Mouse (Mus musculus) lung, adult 2 months (tissue): ENCODE results near the gene Otof. TPM values are rescaled to one million over a fixed set of nuclear protein-coding genes. Genes with fewer than 3 reads are reported as not detected.

Experiments used
- DNase-seq: peaks from one replicate; pipeline ENCODE4 v3.0.0; 2022
- H3K4me1 ChIP-seq: fragments of 200-500 bp; 2 replicates; pipeline ENCODE4 v1.6.1; 2011; ENCODE audit warnings: low read length; ENCODE audit not compliant: control insufficient read depth, insufficient read depth
- H3K4me3 ChIP-seq: fragments of 200-500 bp; replicated peaks from 2 replicates; pipeline ENCODE3; 2011; ENCODE audit warnings: low read depth, mild to moderate bottlenecking, control low read depth, low read length; ENCODE audit errors: extremely low read depth
- CTCF ChIP-seq: fragments of 200-500 bp; IDR thresholded peaks from 2 replicates; pipeline ENCODE4 v1.5.1; 2011; ENCODE audit warnings: mild to moderate bottlenecking, low read length, control low read depth; ENCODE audit not compliant: insufficient read depth
- POLR2A ChIP-seq: fragments of 200-500 bp; IDR thresholded peaks from 2 replicates; pipeline ENCODE4 v1.6.1; 2011; ENCODE audit warnings: low read depth, mild to moderate bottlenecking, control low read depth, low read length, borderline replicate concordance; ENCODE audit errors: extremely low read depth
- WGBS: fragments of 180-500 bp; shearing (Covaris S2); methylation state at CpG from one replicate; pipeline ENCODE4 v1.1.7; 2018; 5-methylcytosine and 5-hydroxymethylcytosine counted together
- polyA plus RNA-seq: library from polyadenylated mRNA; depleted of rRNA; stranded (reverse); fragments of >200 nt; gene quantifications from 2 replicates; pipeline ENCODE4 v1.2.3, GENCODE M21; 2012; rRNA removed

The Otof gene
- polyA plus RNA-seq: 0.26 TPM in 2 replicates

DNA sequence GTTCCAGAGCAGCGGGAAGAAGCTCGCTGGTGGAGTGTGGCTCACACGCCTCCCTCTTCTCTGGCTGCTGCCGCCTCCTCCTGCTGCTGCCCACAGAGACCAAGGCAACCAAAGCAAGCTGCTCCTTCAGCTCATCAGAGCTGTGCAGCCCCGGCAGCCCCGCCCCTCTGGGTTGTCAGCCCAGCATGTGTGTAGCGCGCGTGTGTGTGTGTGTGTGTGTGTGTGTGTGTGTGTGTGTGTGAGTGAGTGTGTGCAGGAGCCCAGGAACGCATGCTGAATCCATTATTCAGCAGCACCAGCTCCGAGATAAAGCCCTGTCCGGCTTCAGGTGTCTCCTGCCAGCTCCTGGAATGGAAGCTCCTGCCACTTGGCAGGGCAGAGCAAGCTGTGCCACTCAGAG, at the start of gene Otof:
Gene Otof (minus strand): TSS at position 112 of the 400 bp plus-strand sequence.
- no peak for DNase-seq
- 17% methylated on average over 9 of the region's 12 CpGs for WGBS
- no peaks in the 10 kb centered on the region for H3K4me1 ChIP-seq
- H3K4me3 ChIP-seq: no peak within 1 kb of the TSS
- TF ChIP-seq POLR2A (no peak), CTCF (no peak)

DNA sequence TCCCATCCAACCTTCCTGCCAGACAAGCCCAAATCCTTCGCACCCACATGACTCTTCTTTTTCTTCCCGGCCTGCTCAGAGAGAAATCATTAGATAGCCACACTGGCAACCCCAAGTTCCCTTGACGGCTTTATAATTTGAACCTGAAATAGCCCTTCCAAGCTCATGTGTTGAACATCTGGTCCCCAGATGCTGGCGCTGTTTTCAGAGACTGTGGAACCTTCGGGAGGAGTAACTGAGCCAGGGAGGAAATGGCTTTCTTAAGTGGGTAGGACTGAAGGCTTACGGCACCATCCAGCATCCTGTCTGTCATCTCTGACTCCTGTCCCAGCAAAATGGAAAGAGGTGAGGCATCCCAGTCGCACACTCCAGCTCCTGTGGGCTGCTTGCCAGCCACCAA, 35.6 kb upstream of the Otof start:
- 54% methylated on average over 7 of the region's 7 CpGs for WGBS
- Histone ChIP-seq H3K4me3 (no peak overlapping the region), H3K4me1 (no peaks in the 10 kb centered on the region)
- DNase-seq: no peak
- no peak for TF ChIP-seq POLR2A
- no peak for TF ChIP-seq CTCF

DNA sequence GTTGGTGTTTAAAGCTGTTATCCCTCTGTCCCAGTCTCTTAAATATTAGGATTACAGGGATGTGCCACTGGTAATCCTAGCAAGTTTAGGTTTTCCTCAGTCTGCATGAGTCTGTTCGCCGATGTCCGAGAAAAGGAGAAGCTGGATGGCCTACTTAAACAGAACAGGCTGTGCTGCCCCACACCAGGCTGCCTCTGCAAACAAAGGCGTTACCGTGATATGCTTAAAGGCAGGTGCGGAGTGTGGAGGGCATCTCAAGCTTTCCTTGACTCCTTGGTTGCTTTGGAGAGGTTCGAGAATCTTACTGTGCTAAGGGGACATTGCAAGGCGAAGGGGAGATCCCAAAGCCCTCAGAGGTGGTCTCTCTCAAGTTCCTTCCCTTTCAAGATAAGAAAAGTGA, 35.1 kb upstream of the Otof start:
- WGBS: 68% methylated on average over 8 of the region's 8 CpGs
- Histone ChIP-seq H3K4me3 (no peak overlapping the region), H3K4me1 (no peaks in the 10 kb centered on the region)
- no peak for DNase-seq
- TF ChIP-seq CTCF (no peak), POLR2A (no peak)

DNA sequence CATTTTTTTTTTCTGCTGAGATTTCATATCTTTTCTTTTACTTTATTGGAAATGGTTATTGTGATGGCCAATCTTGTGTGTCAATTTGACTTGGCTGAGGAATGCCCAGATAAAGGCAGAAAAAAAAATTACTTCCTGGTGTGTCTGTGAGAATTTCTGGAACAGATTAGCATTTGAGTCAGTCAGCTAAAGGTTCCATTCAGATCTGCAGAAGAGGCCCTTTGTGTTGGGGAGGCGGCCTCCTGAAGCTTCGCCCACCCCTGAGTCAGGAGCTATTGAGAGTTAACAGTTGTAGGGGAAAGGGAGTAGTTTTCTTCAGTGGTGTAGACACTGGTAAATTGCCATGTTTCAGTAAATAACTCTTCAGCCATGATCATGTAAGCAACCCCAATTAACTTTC, 33.6 kb upstream of the Otof start:
- H3K4me1 ChIP-seq: no peaks in the 10 kb centered on the region
- DNase-seq: no peak
- WGBS: 81% methylated on average over 2 of the region's 2 CpGs
- TF ChIP-seq CTCF: no peak
- TF ChIP-seq POLR2A: no peak
- H3K4me3 ChIP-seq: no peak overlapping the region

DNA sequence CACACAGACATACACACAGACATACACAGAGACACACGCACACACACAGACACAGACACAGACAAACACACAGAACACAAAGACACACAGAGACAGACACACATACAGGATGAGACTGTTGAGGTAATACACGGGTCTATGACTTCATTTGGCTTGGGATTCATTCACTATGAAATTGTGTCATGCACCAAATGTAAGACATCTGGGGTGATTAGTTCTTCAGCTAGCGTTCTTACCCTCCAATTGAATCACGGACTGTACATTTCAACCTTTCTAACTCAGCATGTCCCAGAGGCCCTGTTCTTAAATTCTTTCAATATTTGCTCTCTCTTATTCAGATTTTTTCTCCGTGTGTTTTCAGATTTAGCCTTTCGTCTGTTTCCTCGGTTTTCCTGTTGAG, 32.9 kb upstream of the Otof start:
- Histone ChIP-seq H3K4me1 (no peaks in the 10 kb centered on the region), H3K4me3 (no peak overlapping the region)
- DNase-seq: no peak
- TF ChIP-seq CTCF: no peak
- TF ChIP-seq POLR2A: no peak
- WGBS: 64% methylated on average over 7 of the region's 7 CpGs

DNA sequence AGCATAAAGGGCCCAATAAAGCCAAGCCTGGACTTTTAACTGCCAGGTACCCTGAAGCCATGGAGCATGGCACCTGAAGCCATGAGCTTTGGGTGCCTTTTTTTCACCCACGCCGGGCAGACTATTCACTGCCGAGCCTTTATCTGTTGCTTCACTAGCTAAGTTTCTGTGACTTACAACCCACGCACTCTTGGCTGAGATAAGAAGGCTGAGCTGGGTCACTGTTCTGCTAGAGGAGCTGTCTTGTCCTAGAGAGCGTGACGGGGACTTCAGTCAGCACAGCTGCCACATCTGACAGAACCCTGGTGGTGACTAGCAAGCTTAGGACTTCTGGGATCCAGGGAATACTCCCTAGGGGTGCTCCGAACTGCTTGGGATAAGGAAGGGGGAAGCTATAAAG, 32.0 kb upstream of the Otof start:
- Histone ChIP-seq H3K4me3 (no peak overlapping the region), H3K4me1 (no peaks in the 10 kb centered on the region)
- TF ChIP-seq CTCF (no peak), POLR2A (no peak)
- 55% methylated on average over 7 of the region's 7 CpGs for WGBS
- DNase-seq: no peak

DNA sequence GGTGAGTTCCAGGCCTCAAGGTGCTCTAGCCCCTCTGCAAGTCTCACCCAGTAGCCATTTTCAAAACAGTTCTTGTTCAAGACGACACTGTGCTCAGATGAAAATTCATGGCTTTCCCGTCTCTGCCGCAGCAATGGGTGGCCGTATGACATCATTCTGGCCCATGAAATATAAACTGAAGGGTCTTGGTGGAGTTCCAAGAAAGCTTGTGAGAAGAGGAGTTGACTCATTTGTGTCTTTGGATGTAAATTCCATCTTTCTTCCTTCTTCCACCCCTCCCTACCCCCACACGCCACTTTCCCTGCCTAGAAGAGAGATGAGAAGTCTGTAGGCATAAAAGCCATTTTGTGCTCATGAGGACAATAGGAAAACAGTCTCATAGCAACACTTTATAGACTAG, 29.1 kb upstream of the Otof start:
- WGBS: 55% methylated on average over 5 of the region's 5 CpGs
- Histone ChIP-seq H3K4me1 (no peaks in the 10 kb centered on the region), H3K4me3 (no peak overlapping the region)
- no peak for DNase-seq
- TF ChIP-seq CTCF (no peak), POLR2A (no peak)

DNA sequence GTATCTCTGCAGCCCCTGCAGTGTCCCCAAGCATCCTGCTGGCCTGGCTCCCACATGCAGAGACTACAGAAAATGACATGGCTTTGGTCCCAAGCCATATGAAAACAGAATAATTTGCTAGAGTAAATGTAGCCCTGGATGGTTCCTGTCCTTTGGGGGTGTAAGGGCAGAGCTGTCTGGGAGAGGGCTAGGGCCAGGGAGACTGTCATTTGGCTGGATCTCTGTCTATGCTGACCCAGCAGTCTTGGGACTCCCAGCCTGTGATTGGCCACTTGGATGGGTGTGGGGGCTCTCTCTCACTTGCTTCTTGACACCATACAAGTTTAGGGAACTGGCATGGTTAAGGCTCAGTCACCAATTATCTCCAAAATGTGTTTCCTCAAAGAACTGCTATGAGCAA, 28.5 kb upstream of the Otof start:
- TF ChIP-seq CTCF (no peak), POLR2A (no peak)
- Histone ChIP-seq H3K4me3 (no peak overlapping the region), H3K4me1 (no peaks in the 10 kb centered on the region)
- DNase-seq: no peak

DNA sequence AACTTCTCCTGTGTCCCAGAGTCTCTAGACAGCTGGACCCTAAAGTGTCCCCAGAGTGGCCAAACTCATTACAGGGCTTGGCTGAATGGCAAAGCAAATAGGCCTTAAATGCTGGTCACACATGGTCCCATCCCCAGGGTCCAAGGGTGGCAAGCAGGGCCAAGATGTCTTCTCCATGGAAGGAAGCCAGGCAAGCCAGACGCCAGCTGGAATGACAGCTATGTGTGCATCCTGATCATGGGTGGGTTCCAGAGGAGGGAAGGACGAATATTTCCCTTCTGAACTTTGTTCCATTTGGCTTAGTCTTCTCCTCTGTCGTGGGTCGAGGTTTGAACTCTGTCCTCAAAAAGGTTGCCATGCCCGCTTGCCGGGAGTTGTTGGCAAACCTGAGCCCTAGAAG, 23.4 kb upstream of the Otof start:
- 48% methylated on average over 6 of the region's 6 CpGs for WGBS
- no peak for DNase-seq
- H3K4me3 ChIP-seq: no peak overlapping the region
- H3K4me1 ChIP-seq: no peaks in the 10 kb centered on the region
- no peak for TF ChIP-seq CTCF
- no peak for TF ChIP-seq POLR2A

DNA sequence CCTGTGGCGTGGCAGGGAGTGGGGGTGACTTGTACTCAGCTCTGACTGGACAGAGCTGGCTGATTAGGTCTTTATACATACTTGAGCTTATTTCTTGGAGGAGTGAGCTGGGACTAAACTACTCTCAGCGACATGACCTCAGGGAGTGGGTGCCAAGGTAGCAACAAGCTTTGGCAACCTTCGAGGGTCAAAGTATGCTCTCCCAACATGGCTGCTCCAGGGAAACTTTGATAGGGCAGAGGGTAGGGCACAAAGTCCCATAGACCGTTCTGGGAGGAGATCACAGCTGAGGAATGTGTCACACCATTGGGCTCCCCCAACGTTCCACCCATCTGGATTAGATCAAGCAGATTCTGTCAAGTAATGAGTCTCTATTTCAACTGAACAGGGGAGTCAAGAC, 22.9 kb upstream of the Otof start:
- WGBS: 68% methylated on average over 5 of the region's 5 CpGs

DNA sequence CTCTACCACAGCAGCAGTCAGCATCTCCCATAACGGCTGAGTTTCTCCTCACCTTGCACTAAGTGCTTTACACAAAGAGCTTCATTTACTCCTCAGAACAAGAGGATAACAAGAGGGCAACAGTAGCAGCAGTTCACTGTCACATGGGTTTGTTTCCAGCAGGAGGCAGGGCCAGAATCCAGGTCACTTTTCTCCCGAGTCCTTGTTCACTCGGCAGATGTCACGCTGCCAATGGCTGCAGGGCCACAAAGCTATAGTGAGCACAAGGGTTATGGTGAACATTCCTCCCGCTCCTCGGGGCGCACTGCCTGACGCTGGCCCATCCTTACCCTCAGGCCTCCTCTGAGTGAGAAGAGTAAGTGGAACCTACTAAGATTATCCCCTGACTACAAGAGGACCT, 21.8 kb upstream of the Otof start:
- no peak for DNase-seq
- Histone ChIP-seq H3K4me1 (no peaks in the 10 kb centered on the region), H3K4me3 (no peak overlapping the region)
- WGBS: 79% methylated on average over 8 of the region's 8 CpGs
- TF ChIP-seq POLR2A: no peak
- no peak for TF ChIP-seq CTCF

More for the DNA sequence above, 22.9 kb upstream of the Otof start:
- DNase-seq: no peak
- Histone ChIP-seq H3K4me3 (no peak overlapping the region), H3K4me1 (no peaks in the 10 kb centered on the region)
- no peak for TF ChIP-seq POLR2A
- no peak for TF ChIP-seq CTCF
